Mouse (Mus musculus): ENCODE data around the gene Lin52. TPM values are rescaled to one million over a fixed set of nuclear protein-coding genes. Genes with fewer than 3 reads are reported as not detected.
A peak's percentile ranks its signal among the peaks of the same experiment; 100 is the strongest.

The Lin52 gene
- total RNA-seq, 2 experiments from 2014 or later = 10.0 to 10.7 TPM

DNA sequence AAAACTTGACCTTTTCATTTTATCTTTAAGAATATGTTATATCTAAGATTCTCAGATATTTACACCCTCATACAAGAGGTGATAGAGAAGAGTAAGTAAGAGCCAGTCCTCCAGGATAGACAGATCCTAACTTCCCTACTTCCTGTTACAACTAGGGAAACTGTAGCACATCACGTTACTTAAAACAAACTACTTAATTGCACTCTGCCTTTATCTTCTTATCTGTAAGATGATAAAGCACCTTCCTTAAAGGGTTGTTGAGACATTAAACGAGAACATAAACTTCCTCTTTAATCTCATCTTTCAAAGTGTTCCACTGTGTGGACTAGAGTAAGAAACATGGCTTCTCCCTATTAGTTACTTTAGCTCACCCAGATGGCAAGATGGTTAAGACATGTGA, 12.5 kb upstream of the Lin52 start:
- no peak overlapping the region for H3K27ac ChIP-seq
- no peak for DNase-seq
- no peak for TF ChIP-seq CTCF (IDR thresholded peaks at IDR 0.05)
- no peak overlapping the region for H3K4me3 ChIP-seq
- intact Hi-C loops (cut with DNase I) = no loop called here

DNA sequence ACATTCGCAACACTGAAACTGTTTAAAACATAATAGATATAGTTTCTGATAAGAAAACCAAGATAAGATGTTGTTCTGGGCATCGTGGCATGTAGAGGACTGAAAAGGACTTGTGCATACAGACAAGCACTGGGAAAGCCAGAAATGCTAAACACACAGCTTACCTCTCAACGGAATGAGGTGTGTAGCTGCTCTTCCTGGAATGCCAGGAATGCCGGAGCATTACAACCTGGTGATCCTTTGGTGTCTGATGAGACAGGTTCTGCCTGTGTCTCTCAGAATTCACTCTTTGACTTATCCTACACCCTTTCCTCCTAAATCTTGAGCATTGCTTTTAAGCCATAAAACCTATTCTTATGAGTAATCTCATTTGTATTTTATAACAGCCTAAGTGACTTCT, 8.7 kb upstream of the Lin52 start:
- intact Hi-C loops (cut with DNase I) = no loop called here
- Histone ChIP-seq H3K4me3 (no peak overlapping the region), H3K27ac (no peak overlapping the region)
- no peak for DNase-seq
- no peak for TF ChIP-seq CTCF (IDR thresholded peaks at IDR 0.05)

DNA sequence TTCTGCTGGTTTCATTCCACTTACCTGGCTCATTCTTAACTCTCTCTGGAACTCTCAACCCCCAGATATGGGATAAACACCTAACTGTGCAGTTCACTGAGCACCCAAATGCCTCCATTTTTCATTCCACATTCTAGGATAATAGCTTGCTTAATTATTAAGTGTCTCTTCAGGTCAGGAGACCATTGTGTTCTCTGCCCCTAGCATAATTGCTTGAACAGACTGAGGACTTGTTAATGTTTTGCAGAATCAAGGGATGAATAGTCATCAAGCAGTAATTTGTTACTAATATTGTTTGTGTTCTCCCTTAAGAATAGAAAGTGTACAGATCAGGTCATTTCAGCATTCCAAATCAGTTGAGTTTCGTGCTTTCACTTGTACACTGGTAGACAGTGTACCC, 3.8 kb upstream of the Lin52 start:
- Histone ChIP-seq H3K27ac (no peak overlapping the region), H3K4me3 (no peak overlapping the region)
- no peak for TF ChIP-seq CTCF (IDR thresholded peaks at IDR 0.05)
- intact Hi-C loops (cut with DNase I) = no loop called here
- DNase-seq = no peak

DNA sequence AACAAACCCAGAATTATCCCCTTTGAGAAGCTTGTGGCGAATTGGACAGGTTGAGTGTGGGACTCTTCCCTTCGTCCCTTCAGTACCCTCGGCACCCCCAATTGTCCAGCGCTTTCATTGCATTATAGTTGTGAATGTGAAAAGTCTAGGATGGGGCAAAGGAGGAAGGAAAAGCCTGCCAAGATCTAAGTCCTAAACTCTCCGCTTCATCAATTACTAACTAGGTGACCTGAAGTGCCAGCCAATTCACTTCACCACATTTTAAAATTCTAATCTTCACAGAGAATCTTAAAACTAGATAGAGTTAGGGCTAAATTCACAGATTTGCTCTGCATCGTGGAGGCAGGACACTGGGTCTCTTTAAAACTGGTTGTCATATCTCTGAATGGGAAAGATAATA, 3.0 kb upstream of the Lin52 start:
- intact Hi-C loops (cut with DNase I) = no loop called here
- Histone ChIP-seq H3K27ac (no peak overlapping the region), H3K4me3 (no peak overlapping the region)
- DNase-seq = no peak
- TF ChIP-seq CTCF (IDR thresholded peaks at IDR 0.05) = no peak

DNA sequence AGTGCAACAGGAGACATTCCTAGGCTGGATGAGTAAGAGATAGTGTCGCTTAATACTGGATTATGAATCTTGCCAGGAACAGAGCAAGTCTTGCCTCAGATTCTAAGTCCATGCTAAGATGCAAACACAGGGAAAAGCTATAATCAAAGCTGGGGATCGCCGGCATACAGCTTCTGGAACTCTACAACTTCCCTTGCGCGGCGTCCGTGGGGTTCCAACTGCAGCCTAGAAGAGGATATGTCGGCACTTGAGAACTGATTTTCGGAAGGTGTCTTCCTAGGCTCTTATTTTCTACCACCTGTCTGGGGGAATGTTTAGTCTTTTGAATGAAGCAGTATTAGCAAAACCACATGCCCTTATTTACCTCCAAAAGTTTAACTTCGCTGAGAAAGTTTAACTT, 1.3 kb upstream of the Lin52 start:
- Histone ChIP-seq H3K4me3 (peak overlapping the region; percentile 97), H3K27ac (peak overlapping the region; percentile 99)
- TF ChIP-seq CTCF (IDR thresholded peaks at IDR 0.05) = no peak
- intact Hi-C loops (cut with DNase I) = loop anchor here (2.0 kb wide), 1 partner anchor 41 kb away; the partner anchor contains the start of genes Bbof1 and Entpd5
- DNase-seq = no peak

DNA sequence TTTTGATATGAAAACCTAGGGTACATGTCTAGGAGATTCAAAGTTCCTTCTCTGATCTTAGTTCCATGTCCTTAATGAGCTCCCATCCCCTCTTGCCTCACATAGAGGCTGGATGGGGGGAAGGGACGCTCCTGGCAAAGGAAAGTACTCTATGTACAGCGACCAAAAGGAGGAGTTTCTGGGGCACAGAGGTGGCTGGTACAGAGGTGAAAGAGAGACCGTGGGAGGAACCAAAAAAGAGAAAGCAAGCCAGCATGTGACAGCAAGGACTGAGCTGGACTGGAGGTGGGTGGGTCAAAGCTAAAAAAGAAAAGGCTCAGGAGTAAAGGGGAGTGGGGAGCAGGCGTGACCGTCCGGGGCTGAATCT, 888 bp upstream of the Lin52 start:
- peak overlapping the region; percentile 97 for H3K4me3 ChIP-seq
- intact Hi-C loops (cut with DNase I) = loop anchor here (2.0 kb wide), 1 partner anchor 42 kb away; the partner anchor contains the start of genes Bbof1 and Entpd5
- DNase-seq = no peak
- peak overlapping the region; percentile 99 for H3K27ac ChIP-seq
- TF ChIP-seq CTCF (IDR thresholded peaks at IDR 0.05) = no peak

DNA sequence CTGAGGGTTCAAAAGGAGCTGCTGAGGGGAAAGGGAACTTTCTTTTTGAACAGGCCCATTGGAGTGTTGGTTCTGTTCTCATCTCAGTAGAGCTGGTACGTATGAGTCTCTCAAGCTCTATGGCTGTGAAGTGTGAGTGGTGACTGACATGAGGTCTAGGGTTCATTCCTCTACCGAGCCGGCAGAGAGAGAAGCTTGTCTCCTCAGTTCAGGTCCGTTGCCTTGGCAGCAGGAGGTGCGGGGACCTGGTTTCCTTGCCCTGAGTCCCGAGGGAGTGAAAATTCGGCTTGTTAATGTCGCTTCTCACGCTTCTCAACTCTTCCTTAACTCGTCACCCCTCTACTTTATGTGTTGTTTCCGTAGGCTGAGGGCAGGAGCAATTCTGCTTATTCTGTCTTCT, 579 bp downstream of the Lin52 start:
- TF ChIP-seq CTCF (IDR thresholded peaks at IDR 0.05) = no peak
- Histone ChIP-seq H3K27ac (peak overlapping the region; percentile 99), H3K4me3 (peak overlapping the region; percentile 97)
- DNase-seq = no peak
- intact Hi-C loops (cut with DNase I) = loop anchor here (2.0 kb wide), 1 partner anchor 43 kb away; the partner anchor contains the start of genes Bbof1 and Entpd5

DNA sequence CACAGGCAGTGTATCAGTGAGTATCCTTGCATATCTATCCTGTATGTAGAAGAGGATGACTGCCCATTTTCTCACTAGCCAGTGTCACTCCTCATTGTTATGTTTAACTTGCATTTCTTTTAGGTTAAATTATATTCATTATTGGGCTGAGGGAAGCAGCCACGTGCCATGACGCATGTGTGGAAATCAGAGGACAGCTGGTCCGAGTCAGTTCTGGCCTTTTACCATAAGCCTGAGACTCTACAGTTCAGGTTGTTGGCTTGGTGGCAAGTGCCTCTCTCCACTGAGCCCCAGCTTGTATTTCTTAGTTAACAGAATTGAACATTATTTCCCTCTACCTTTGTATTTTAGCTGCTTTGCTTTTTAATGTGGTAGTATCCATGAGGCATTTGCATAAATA, 5.7 kb downstream of the Lin52 start:
- intact Hi-C loops (cut with DNase I) = no loop called here
- no peak overlapping the region for H3K27ac ChIP-seq
- no peak for DNase-seq
- no peak for TF ChIP-seq CTCF (IDR thresholded peaks at IDR 0.05)
- H3K4me3 ChIP-seq = no peak overlapping the region

DNA sequence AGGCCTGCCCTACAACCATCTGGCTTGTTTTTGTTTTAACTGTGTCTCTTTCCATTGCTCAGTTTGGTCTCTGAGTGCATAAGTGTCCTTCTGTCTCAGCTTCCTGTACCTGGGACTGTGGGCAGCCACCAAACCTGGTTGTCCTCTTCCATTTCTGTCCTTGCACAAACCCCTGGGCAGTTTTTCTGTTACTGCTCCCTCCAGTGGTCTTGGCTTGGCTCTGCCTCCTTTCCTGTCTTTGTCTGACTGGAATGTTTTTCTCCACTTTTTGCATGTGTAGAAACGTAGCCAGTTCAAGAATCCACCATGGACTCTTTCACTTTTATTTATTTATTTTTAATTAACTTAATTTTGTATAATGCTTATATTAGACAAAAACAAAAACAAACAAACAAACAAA, 8.6 kb downstream of the Lin52 start:
- DNase-seq = no peak
- H3K4me3 ChIP-seq = no peak overlapping the region
- intact Hi-C loops (cut with DNase I) = no loop called here
- no peak for TF ChIP-seq CTCF (IDR thresholded peaks at IDR 0.05)
- no peak overlapping the region for H3K27ac ChIP-seq

DNA sequence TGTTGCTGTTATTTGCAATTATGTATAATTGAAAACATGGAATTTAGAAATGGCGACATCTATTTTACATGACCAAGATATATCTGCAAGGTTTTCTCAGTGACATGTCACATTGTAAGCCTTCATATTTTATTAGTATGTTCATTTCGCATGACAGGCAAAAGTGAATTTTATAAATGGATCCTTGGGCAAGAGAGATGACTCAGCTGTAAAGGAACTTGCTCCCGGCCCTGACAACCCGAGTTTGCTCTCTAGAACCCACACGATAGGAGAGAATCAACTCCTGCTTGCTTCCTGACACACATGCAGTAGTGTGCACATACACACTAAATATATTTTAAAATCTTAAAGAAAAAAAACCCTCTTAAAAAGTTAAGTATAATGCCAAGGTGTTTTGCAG, 10.2 kb downstream of the Lin52 start:
- no peak for DNase-seq
- Histone ChIP-seq H3K4me3 (no peak overlapping the region), H3K27ac (no peak overlapping the region)
- no peak for TF ChIP-seq CTCF (IDR thresholded peaks at IDR 0.05)
- intact Hi-C loops (cut with DNase I) = no loop called here

DNA sequence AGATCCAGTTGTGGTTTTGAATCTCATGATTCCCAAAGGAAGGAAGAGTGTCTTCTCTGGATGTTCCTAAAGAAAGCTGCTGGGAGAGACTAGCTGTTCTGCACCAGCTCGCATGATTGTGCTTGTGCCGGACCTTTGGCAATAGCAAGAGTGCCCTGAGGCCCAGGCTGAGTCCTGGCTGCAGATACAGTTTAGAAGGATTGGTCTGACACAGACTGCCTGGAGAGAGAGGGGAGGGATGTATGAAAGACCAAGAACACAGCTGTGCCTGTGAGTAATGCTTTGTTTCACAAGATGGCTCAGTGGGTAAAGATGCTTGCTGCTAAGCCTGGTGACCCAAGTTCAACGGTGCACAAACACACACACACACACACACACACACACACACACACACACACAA, 11.6 kb downstream of the Lin52 start:
- Histone ChIP-seq H3K27ac (no peak overlapping the region), H3K4me3 (no peak overlapping the region)
- intact Hi-C loops (cut with DNase I) = no loop called here
- no peak for DNase-seq
- no peak for TF ChIP-seq CTCF (IDR thresholded peaks at IDR 0.05)

DNA sequence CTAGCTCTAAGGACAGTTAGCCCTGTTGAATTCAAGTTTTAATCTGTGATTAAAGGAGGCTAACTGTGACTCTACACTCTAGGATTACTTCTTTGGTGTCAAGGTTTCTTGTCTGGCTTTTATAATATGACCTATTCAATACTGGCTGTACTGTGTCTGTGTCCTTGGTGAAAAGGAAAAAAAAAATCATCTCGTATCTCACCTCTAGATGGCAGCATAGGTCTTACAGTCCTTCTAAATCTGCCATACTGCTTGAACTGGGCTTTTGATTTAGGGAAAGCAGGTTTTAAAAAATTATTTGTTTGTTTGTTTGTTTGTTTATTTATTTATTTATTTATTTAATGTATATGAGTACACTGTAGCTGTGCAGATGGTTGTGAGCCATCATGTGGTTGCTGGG, 17.5 kb downstream of the Lin52 start:
- Histone ChIP-seq H3K27ac (no peak overlapping the region), H3K4me3 (no peak overlapping the region)
- TF ChIP-seq CTCF (IDR thresholded peaks at IDR 0.05) = peak; percentile 73
- intact Hi-C loops (cut with DNase I) = loop anchor here (2.0 kb wide), 1 partner anchor 120 kb away; no protein-coding TSS in a partner anchor
- DNase-seq = no peak

DNA sequence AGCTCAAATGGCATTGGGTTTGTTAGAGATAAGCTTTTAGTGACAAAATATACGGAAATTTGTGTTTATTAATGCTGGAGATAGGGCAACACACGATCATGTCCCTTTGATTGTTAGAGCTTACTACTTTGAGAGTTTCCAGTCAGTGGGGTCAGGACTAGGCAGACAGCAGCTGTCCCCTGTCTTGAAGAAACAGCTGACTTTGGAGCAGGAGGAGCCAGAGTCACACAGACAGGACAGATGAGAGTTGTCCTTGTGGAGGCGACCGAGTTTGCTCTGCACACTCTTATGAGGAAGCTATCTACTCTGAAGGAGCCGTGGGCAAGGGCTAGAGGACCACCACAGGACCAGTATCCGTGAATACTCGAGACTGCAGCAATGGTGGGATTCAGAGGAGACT, 27.7 kb downstream of the Lin52 start:
- TF ChIP-seq CTCF (IDR thresholded peaks at IDR 0.05) = no peak
- no peak overlapping the region for H3K27ac ChIP-seq
- H3K4me3 ChIP-seq = no peak overlapping the region
- intact Hi-C loops (cut with DNase I) = no loop called here
- DNase-seq = no peak

DNA sequence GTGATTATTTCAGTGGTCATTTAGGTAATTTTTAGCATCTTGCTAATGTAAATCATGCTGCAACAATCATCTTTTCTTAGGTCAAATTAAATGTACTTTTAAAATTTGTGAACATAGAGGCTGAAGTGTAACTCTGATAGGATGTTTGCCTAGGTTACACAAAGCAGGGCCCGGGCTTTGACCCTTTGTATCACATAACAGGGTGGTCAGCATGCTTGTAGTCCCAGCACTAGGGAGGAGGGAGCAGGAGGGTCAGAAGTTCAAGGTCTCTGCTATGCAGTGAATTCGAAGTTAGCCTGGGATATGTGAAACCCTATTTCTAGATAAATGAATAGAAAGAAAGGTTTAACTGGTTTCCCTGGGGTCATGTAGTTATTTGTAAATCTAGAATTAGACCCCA, 30.0 kb downstream of the Lin52 start:
- no peak for TF ChIP-seq CTCF (IDR thresholded peaks at IDR 0.05)
- Histone ChIP-seq H3K27ac (no peak overlapping the region), H3K4me3 (no peak overlapping the region)
- intact Hi-C loops (cut with DNase I) = loop anchor here (5.0 kb wide), 1 partner anchor 111 kb away; no protein-coding TSS in a partner anchor
- no peak for DNase-seq
